Mouse (Mus musculus) liver, embryonic 14.5 days (tissue): ENCODE data around the gene Ccr8.

Source experiments
- CTCF ChIP-seq: IDR thresholded peaks from 2 replicates; pipeline ENCODE4 v1.5.1; 2016; ENCODE audit warnings: antibody characterized with exemption, low read depth, control low read depth
- EP300 ChIP-seq: IDR thresholded peaks from 2 replicates; pipeline ENCODE4 v1.6.1; 2016; ENCODE audit warnings: antibody characterized with exemption, low read depth

DNA sequence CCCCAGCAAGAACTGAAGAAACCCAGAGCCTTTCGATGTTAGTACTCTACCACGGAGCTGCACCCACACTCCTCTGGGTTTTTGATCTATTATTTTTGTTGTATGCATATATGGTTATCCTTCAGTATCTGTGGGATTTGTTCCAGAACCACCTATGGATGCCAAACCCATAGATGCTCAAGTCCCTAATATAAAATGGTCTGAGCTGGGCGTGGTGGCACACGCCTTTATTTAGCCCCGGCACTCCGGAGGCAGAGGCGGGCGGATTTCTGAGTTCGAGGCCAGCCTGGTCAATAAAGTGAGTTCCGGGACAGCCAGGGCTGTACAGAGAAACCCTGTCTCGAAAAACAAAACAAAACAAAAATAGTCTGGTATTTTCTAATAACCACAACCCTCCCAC is 35.0 kb downstream of the Ccr8 start:
- TF ChIP-seq CTCF (no peak), EP300 (no peak)
